Mouse (Mus musculus): ENCODE data around the gene Pcgf1.

Gene Pcgf1

DNA sequence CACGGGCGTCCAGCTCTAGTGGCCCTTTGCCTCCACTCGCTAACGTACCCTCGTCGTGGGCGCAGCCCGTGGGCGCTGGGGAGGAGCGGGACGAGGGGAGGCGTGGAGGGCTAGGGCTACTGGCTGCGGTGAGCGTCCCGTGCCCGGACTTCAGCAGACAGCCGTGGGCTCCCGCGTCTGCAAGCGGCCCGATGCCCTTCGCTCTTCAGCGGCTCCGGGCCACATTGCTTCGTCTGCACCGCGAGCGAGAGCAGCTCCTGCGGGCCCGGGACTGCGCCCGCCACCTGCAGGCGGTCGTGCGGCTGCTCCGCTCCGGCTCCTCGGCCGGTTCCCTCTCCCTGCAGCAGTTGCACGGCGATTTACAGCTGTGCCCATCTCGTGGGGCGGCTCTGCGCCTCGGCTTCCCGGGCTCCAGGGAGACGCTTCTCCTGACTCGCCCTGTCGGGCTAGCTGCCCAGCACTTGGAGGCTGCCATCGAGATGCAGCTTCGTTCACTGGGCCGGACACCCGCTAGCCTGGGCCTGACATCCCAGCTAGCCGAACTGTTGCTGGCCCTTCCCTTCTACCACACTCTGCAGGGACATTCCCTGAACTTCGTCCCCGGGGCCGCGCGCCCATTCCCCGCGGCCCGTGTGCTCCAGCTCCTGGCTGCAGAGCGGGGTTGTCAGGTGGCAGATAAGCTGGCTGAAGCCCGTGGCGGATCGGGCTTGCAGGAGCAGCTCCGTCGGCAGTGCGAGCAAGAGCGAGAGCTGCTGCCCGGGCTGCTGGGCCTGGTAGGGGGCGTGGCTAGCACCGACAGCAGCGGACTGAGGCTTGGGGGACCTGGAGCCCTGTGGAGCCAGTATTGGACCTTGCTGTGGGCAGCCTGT is 24.3 kb downstream of the Pcgf1 start:
- peak; percentile 83 for DNase-seq (ENCODE audit: low read depth)

DNA sequence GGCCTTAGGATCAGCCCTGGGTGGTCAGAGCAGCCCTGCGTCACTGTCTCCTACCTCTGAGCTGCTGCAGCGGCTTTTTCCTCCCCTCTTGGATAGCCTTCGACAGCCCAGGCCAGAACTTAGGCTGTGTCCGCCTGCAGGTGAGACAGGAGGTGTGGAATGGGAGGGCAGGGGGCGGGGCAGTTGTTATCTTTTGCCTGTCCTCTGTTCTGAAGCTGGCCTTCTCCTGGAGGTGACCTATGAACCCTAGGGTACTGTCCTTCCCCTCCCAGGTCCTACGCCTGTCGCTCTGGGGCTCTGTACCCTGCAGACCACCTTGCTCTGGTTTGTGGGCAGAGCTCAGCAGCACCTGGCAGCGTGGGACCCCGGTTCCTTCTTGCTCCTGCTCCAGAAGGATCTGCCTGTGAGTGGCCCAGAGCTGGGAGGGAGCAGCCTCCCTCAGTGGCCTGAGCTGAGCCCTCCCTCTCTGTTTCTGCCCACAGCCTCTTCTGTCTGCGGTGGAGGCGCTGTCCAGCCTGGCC is 25.5 kb downstream of the Pcgf1 start:
- DNase-seq (ENCODE audit: low read depth), result no peak

DNA sequence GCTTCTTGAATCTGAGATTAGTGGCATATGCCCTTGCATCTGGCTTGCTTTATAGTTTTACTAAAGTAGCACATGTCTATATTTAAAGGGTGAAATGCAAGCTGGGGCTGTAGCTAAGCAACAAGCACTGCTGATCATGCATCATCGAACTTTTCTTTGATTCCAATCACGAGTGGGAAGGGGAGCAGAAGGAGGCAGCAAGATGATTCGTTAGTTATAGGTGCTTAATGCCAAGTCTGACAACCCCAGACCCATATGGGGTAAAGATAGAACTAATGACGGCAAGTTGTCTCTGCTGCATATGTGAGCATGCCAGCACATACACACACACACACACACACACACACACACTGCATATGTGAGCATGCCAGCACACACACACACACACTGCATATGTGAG is 26.5 kb downstream of the Pcgf1 start:
- no peak for DNase-seq (ENCODE audit: low read depth)

DNA sequence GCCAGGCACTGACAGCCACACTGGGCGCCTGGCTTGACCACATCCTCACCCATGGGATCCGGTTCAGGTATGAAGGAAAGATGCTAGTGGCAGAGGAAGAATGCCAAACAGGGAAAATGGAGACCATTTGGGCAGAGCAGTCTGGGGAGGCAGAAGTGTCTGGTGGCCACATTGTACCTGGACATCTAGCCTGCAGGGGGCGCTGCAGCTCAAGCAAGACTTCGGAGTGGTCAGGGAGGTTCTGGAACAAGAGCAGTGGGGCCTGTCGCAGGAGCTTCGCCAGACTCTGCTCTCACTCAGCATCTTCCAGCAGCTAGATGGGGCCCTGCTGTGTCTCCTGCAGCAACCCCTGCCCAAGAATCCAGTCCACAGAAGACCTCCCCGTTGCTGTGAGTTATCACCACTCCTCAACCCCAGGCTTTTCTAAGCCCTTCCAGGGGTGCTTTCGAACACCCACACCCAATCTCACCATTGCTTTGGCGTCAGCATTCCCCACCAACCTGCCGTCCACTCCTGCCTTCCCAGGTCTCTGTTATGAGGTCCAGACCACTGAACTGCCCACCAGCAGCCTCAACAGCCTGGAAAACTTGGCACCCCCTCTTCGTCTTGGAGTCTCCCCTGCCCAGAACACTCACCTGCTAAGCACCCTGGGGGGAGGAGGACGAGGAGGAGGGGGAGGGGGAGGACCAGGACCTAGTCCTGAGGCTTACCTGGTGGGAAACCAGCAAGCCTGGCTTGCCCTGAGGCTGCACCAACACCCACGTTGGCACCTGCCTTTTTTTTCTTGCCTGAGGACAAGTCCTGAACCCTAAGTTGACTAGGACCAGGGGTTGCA is 30.1 kb downstream of the Pcgf1 start:
- peak; percentile 92 for DNase-seq (ENCODE audit: low read depth)

DNA sequence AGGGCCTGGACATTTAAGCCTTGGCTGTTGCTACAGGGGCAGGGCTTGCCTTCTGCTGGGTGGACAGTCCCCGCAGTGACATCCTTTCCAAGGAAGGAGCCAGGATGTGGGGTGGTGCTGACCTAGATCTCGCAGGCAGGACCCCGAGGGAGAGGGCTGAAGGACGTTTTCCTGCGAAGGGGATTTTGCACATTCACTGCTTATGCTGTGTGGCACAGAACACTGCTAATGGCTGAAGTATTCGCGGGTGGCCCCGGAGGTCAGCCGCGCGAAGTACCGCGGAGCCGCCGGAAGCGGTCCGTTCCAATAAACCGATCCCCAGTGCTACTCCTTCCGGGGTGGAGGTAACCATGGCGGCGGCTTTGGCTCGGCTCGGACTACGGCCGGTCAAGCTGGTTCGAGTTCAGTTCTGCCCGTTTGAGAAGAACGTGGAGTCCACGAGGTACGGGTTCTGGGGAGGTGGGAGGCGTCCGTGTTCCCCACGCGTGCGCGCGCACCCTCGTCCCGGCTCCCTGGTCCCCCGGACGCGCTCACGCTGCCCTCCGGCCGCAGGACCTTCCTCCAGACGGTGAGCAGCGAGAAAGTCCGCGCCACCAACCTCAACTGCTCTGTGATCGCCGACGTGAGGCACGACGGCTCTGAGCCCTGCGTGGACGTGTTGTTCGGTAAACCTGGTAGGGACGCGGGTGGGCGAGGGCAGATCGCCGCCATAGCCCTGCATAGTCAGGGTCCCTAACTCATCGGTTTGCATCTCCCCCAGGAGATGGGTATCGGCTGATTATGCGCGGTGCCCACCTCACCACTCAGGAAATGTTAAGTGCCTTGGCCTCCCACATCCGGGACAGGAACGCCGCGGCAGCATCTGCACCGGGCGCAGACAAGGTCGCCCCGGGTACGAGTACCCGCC is 31.3 kb downstream of the Pcgf1 start, which contains the start of gene Mrpl53:
Gene Mrpl53 (plus strand): TSS at position 279 of the 907 bp plus-strand sequence.
- peak; percentile 91 for DNase-seq (ENCODE audit: low read depth)

DNA sequence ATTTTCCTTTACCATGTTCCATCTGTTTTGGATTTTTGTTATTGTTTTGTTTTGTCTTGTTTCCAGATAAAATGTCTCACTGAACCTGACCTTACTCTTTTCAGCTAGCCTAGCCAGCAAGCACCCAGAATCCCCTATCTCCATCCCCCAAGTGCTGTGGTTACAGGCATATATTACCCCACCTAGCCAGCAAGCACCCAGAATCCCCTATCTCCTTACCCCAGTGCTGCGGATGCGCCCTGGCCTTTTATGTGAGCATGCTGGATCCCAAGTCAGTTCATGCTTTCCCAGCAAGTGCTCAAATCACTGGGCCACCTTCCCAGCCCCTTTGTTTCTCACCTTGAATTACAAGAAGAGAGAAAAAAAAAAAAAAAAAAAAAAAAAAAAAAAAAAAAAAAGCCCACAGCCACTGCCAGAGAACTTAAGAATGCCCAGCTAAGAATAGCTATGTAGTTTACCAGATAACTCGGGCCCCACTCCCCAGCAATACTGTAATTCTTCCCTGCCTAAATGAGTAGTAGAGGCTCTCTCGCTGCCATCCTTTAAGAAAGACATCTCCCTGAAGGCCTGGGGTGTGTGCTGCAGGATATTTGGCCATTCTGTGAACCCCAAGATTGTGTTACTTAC is 34.0 kb downstream of the Pcgf1 start:
- no peak for DNase-seq (ENCODE audit: low read depth)

DNA sequence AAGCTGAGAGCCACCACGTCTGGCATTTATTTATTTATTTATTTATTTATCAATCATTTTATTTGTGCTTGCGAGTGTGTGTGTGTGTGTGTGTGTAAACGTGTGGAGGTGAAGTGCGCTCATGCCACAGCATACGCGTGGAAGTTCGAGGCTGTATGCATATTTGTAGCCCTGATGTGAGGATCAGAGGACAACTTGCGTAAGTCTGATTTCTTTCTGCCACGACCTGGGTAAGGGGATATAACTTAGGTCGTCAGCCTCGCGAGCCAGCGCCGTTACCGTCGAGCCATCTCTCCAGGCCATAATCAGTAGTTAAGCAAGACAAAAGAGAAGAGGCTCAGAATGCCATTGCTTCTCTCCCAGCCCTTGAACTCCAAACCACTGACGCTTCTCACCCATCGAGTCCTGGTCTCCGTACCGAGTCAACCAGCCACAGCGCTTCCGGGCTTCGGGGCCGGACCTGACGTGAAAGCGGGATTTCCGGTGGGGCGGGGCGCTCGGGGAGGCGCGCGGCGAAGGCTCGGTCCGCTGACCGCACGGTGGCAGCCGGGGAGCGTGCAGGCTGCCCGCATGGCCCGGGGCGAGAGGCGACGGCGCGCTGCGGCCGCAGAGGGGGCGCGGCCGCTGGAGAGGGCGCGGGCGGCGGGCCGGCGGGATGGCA is 37.5 kb downstream of the Pcgf1 start, which contains the start of gene Mogs:
Gene Mogs (plus strand): TSS at position 486 of the 661 bp plus-strand sequence.
- peak; percentile 97 for DNase-seq (ENCODE audit: low read depth)

DNA sequence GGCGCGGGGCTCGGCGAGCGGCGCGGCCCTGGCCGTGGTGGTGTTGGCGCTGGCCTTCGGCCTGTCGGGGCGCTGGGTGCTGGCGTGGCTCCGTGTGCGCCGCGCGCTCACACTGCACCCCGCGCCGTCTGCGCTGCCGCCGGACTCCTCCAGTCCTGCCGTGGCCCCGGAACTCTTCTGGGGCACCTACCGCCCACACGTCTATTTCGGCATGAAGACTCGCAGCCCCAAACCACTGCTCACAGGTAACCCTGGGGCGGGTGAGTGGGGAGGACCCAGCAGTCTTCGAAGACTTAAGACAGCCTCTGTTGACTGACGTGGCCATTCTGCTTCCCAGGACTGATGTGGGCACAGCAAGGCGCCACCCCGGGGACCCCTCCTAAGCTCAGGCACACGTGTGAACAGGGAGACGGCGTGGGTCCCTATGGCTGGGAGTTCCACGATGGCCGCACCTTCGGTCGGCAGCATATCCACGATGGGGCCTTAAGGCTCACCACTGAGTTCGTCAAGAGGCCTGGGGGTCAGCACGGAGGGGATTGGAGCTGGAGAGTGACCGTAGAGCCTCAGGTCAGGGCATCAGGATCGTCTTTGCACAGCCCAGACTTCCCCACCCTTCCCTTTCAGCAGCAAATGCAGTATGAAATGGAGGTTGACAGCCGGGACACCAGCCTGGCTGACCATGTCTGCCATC is 38.2 kb downstream of the Pcgf1 start:
- DNase-seq (ENCODE audit: low read depth), result no peak

DNA sequence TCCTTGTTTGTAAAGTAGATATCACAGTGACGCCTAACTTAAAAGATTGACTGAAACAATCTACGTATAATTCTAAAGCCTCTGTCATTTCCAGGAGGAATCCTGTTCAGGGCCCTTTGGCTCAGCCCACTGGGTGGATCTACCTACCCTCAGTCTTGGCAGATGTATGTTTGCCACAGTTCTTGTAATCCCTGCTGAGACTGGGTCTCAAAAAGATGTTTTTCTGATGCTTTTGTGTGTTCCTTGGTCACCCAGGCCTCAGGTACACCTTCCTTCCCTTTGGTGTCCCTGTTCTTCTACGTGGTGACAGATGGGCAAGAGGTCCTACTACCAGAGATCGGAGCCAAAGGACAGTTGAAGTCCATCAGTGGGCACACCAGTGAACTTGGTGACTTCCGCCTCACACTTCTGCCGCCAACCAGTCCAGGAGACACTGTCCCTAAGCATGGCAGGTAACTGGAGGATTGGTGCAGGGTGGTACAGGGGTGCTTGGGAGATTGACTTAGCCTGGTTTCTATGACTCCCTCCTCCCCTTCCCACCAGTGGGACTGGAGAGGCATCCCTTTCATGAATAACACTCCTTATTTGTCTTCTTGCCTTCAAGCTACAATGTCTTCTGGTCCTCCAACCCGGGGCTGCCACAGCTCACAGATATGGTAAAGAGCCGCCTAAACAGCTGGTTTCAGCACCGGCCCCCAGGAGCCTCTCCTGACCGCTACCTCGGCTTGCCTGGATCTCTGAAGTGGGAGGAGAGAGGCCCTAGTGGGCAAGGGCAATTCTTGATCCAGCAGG is 38.9 kb downstream of the Pcgf1 start:
- no peak for DNase-seq (ENCODE audit: low read depth)

DNA sequence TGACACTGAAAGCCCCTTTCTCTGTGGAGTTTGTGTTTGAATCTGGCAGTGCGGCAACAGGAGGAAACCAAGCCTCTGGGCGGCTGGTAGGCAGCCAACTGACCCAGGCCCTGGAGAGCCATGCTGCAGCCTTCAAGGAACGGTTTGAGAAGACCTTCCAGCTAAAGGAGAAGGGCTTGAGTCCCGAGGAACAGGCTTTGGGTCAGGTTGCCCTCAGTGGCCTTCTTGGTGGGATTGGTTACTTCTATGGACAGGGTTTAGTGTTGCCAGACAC is 39.4 kb downstream of the Pcgf1 start:
- no peak for DNase-seq (ENCODE audit: low read depth)

DNA sequence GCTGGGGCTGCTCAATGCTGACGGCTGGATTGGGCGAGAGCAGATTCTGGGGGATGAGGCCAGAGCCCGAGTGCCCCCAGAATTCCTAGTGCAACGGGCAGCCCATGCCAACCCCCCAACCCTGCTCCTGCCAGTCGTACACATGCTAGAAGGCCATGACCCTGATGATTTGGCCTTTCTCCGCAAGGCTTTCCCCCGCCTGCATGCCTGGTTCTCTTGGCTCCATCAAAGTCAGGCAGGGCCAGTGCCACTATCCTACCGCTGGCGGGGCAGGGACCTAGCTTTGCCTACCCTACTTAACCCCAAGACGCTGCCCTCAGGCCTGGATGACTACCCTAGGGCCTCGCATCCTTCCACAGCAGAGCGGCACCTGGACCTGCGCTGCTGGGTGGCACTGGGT is 39.9 kb downstream of the Pcgf1 start:
- no peak for DNase-seq (ENCODE audit: low read depth)

DNA sequence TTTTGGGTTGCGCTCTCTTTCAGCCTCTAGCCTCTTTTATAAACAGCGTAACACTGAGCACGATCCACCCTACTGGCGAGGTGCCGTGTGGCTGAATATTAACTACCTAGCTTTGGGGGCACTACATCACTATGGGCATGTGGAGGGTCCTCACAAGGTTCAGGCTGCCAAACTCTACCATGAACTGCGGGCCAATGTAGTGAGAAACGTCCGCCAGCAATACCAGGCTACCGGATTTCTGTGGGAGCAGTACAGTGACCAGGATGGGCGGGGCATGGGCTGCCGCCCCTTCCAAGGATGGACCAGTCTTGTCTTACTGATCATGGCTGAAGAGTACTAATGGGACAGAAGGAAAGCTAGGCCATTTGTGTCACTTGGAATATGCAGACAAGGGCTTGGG is 40.7 kb downstream of the Pcgf1 start:
- DNase-seq (ENCODE audit: low read depth), result no peak

DNA sequence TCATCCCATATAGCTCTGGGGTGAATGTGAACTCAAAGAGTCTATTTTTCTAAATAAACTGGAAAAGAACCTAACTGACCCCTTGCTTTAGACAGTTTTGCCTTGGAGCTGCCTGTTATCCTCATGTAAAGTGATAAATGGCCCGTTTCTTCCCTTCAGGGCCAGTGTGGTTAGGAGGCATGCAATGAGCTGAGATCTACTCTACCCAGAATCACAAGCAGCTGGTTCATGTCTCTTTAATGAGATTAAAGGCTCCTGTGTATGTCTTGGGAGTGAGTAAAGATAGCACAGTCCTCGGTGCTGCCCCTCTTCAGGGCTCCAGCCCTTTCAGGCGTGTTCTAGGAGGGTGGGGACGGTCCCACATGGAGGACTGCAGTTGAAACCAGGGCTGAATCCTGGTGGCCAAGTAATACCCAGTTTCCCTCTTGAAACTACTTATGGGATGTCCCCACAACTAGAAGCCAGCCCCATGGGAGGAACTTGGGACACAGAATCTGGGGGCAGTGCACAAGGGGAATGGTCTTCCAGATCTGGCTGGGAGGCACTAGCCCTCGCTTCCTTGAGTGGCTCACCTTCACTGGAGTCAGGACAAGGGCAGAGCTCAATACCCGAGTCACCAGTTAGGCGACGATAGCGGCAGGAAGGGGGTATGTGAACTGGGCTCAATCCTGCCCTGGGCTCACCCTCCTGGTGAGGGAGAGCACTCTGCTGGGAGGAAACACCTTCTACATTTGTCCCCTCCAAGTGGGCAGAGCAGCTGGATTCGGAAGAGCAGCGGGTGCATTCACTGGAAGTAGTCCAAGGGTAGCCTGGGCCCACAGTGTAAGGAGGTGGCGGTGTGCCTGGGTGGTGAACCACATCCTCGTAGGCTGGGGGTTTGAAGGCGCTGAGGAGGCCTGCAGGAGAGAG is 41.4 kb downstream of the Pcgf1 start:
- no peak for DNase-seq (ENCODE audit: low read depth)

DNA sequence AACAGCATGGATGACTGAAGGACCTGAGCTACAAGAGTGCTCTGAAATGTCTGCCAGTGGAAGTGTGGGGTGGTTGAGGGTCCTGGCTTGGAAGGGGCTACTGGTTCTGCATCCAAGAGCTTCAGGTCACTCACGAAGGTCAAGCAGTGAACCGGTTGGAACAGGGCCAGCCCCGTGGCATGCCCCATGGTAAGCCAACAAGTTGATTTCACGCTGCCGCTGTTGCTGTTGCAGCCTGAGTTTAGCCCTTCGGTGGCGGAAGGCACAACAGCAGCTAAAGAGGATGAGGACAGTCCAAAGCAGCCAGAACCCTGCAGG is 42.0 kb downstream of the Pcgf1 start:
- DNase-seq (ENCODE audit: low read depth), result no peak

DNA sequence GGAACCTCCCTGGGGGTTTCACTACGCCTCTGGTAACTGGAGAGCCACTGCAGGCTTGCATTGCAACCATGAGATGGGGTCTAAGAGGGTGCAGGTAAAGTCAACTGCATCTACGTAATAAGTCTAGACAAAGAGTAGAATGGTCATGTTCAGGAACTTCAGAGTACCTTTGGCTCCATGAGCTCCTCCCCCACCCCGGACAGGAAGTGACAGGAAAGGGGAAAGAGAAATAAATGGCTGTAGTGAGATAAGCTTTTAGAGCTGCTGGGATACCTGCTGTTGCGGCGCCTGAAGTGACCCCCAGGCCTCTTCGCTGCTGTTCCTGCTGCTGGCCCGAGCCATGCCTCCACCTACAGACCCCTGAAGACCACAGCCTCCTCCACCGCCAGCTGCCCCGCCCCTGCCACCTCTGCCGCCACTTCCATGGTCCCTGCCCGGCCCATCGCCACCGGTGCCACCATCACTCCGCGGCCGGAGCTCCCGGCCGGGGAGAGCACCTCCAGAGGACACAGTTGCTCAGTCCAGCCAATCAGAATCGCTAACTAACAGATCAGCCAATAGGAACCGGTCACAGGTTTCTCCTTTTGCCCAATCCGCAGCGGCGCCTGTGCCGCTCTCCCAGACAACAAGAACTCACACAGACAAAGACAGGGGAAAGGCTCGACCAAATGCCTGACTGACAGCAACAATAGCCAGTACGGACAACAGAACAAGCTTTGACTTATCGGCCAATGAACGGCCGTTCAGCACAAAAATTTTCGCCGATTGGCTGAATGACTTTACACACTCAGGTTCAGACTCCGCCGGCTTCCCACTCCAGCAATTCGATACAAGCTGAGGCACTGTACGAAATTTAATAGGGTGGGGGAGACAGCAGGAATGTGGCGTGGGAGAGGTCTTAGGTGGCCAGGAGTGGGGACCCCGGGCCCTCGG is 43.5 kb downstream of the Pcgf1 start, which contains the start of gene Wbp1:
Gene Wbp1 (minus strand): TSS at position 630 of the 933 bp plus-strand sequence.
- DNase-seq (ENCODE audit: low read depth), result peak; percentile 99

DNA sequence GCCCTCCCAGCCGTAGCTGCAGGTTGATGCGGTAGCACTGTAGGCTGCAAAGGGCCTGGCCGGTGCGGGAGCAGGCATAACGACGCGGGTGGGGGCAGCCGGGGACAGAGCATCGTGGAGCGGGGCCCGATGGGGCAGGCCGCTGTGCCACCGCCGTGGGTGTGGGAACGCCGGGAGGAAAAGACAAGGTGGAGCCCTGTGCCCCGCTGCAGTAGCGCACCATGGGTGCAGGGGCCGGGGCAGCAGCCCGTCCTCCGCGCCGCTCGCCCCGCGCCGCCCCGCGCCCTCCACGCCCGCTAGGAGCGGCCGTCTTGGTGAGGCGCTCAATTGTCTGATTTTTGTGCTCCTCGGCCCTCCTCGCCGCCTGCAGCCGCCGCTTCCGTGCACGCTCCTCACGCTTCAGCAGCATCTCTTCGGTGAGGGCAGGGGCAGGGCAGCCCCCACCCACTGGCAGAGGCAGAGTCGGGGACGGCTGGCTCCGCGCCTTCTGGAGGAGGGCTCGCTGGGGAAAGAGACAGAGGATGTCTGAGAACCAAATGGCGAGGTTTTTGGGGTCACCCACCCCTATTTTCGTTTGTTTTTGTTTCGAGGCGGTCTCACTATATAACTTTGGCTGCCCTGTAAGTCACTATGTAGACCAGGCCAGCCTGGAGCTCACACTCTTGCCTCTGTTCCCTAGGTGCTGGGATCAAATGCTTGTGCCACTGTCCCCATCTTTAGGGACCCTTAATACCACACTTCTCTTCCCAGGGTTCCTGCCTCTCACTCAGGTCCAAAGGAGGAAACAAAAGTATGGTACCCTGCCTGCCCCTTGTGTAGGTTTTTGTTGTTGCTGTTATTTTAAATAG is 44.4 kb downstream of the Pcgf1 start:
- no peak for DNase-seq (ENCODE audit: low read depth)

Measured in NIH3T3 (cell line).